In genomic region chr19:44677295-44677694, GRCm38 (mm10) we compare ENCODE assay signal across 17 mouse cellular contexts.
"Had no signal": no experiment of that assay in that cellular context is flagged by ENCODE, and none has a peak within 500 bp of the region (broad histone marks: within the 10 kb centered on the region; RNA-seq: fewer than 3 reads in every experiment).

No protein-coding gene starts in this region.

- H3K4me1 ChIP-seq: megakaryocyte, embryonic 14.5 days had no signal

- H3K36me3 ChIP-seq: lung, embryonic 15.5 days; midbrain, embryonic 13.5 days; midbrain, embryonic 15.5 days; neural tube, embryonic 12.5 days; stomach, embryonic 15.5 days had no signal

- H3K9ac ChIP-seq: lung, embryonic 15.5 days; midbrain, embryonic 13.5 days; midbrain, embryonic 15.5 days; neural tube, embryonic 12.5 days; stomach, embryonic 15.5 days had no signal

- H3K27ac ChIP-seq: lung, embryonic 15.5 days; macrophage; midbrain, embryonic 13.5 days; midbrain, embryonic 15.5 days; neural tube, embryonic 12.5 days; stomach, embryonic 15.5 days; stomach, postnatal 0 days had no signal

- ATAC-seq: lung, postnatal 0 days; midbrain, embryonic 13.5 days; midbrain, embryonic 15.5 days had no signal

- H3K9me3 ChIP-seq: lung, embryonic 15.5 days; midbrain, embryonic 13.5 days; midbrain, embryonic 15.5 days; neural tube, embryonic 12.5 days; stomach, embryonic 15.5 days had no signal

- H3K4me2 ChIP-seq: lung, embryonic 15.5 days; midbrain, embryonic 11.5 days; midbrain, embryonic 13.5 days; midbrain, embryonic 15.5 days; stomach, embryonic 15.5 days had no signal

- H3K4me3 ChIP-seq: lung, embryonic 15.5 days; megakaryocyte, embryonic 14.5 days; midbrain, embryonic 13.5 days; midbrain, embryonic 15.5 days; neural tube, embryonic 12.5 days; stomach, embryonic 15.5 days had no signal

- DNase-seq: lung, adult 2 months; lung, postnatal 14 days; lung, postnatal 36 days; right cerebral cortex, postnatal 14 days; thymus, adult 2 months; thymus, postnatal 25 days; thymus, postnatal 4 days had no signal
